Mouse (Mus musculus) forebrain, embryonic 14.5 days (tissue): Measurements from ENCODE around the gene Cask. TPM values are rescaled to one million over a fixed set of nuclear protein-coding genes. Genes with fewer than 3 reads are reported as not detected.

Source experiments
- ATAC-seq: fragments of 200-750 bp; cut with Nextera tagmentation; 2 replicates; pipeline ENCODE4 v1.8.0; 2017; ENCODE audit warnings: mild to moderate bottlenecking, moderate library complexity
- DNase-seq: peaks from one replicate; pipeline ENCODE4 v3.0.0-alpha.2; 2015; ENCODE audit warnings: low spot score
- H3K27ac ChIP-seq: fragments of 300-500 bp; sonication (generic); 2 replicates; pipeline ENCODE4 v1.5.1; 2014; ENCODE audit warnings: low read depth, mild to moderate bottlenecking, control low read depth, low read length, moderate library complexity
- H3K27me3 ChIP-seq: fragments of 300-500 bp; sonication (generic); replicated peaks from 2 replicates; pipeline ENCODE4 v1.6.1; 2014; ENCODE audit warnings: low read length, control low read depth, mixed read lengths; ENCODE audit not compliant: control insufficient read depth, insufficient read depth
- H3K36me3 ChIP-seq: fragments of 300-500 bp; sonication (generic); 2 replicates; pipeline ENCODE4 v1.6.1; 2014; ENCODE audit warnings: low read length, control low read depth; ENCODE audit not compliant: control insufficient read depth, insufficient read depth
- H3K4me1 ChIP-seq: fragments of 300-500 bp; sonication (generic); 2 replicates; pipeline ENCODE4 v1.6.1; 2014; ENCODE audit warnings: antibody characterized with exemption, low read length, control low read depth; ENCODE audit not compliant: control insufficient read depth, insufficient read depth
- H3K4me2 ChIP-seq: fragments of 300-500 bp; sonication (generic); 2 replicates; pipeline ENCODE4 v1.6.1; 2014; ENCODE audit warnings: mild to moderate bottlenecking, control low read depth, low read length
- H3K4me3 ChIP-seq: fragments of 300-500 bp; sonication (generic); 2 replicates; pipeline ENCODE4 v1.5.1; 2014; ENCODE audit warnings: low read depth, low read length, control low read depth
- H3K9ac ChIP-seq: fragments of 300-500 bp; sonication (generic); 2 replicates; pipeline ENCODE4 v1.6.1; 2014; ENCODE audit warnings: mild to moderate bottlenecking, low read length, control low read depth, moderate library complexity
- H3K9me3 ChIP-seq: fragments of 300-500 bp; sonication (generic); replicated peaks from 2 replicates; pipeline ENCODE4 v1.6.1; 2016; ENCODE audit warnings: low read length, control low read depth, mixed read lengths; ENCODE audit not compliant: control insufficient read depth
- WGBS: fragments of 180-500 bp; shearing (Covaris S2); extraction: QIAGEN DNeasy Blood & Tissue Kit; methylation state at CpG from one replicate; pipeline ENCODE4 v1.1.7; 2014; 5-methylcytosine and 5-hydroxymethylcytosine counted together
- polyA plus RNA-seq: library from polyadenylated mRNA; unstranded; fragments of >200 nt; fragmentation: Nextera tagmentation; extraction: Ambion mirVana; gene quantifications from 2 replicates; pipeline ENCODE4 v1.2.1, GENCODE M21; 2014

Gene Cask
- polyA plus RNA-seq, 1 experiment from 2014 or later, result 32.6 TPM

DNA sequence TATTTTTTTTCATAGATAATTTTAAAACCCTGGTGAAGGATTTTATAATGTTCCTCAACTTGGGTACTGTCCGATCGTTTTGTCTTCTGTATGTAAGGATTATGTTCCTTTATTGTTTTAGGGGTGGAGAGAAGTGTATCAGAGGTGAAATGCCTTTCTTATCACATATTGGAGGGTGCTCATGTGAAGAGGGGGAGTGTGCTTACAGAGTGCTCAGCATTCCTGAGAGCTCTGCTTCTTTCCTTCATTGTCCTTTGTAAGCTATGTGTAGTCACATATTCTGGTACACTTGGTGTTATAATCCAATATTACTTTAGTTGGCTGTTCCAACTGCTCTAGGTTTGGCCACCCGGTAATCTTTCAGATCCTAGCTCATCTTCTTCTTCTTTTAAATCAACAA lies 150.5 kb downstream of the Cask start:
- Histone ChIP-seq H3K9me3 (no peaks in the 10 kb centered on the region), H3K4me2 (no peak overlapping the region), H3K9ac (no peak overlapping the region), H3K27ac (no peak overlapping the region), H3K4me1 (no peaks in the 10 kb centered on the region), H3K27me3 (no peaks in the 10 kb centered on the region), H3K4me3 (no peak overlapping the region), H3K36me3 (no peaks in the 10 kb centered on the region)
- WGBS, result 90% methylated on average over 3 of the region's 3 CpGs
- no peak for DNase-seq
- ATAC-seq, result no peak

DNA sequence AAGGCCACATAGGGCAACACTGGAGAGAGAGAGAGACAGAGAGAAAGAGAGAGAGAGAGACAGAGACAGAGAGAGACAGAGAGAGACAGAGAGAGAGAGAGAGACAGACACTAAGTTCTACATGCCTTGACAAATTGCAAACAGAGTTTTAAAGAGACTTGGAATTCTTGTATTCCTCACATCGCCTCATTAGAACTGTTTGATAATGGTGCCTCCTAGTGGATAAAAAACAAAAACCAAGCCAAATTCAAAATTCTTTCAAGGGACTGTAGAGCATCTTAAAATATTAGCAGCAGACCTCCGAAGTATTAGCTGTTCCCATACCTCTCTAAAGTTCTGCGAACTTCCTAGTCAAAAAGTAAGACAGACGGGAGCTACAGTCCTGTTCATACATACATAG lies 159.3 kb downstream of the Cask start:
- Histone ChIP-seq H3K4me1 (no peaks in the 10 kb centered on the region), H3K4me2 (no peak overlapping the region), H3K36me3 (no peaks in the 10 kb centered on the region), H3K9ac (no peak overlapping the region), H3K27me3 (no peaks in the 10 kb centered on the region), H3K9me3 (no peaks in the 10 kb centered on the region), H3K4me3 (no peak overlapping the region), H3K27ac (no peak overlapping the region)
- WGBS, result 77% methylated on average over 4 of the region's 4 CpGs
- DNase-seq (peak; percentile 15), ATAC-seq (no peak)

- Histone ChIP-seq H3K9ac (no peak overlapping the region), H3K27me3 (no peaks in the 10 kb centered on the region), H3K4me1 (no peaks in the 10 kb centered on the region), H3K4me3 (no peak overlapping the region), H3K36me3 (no peaks in the 10 kb centered on the region), H3K27ac (no peak overlapping the region), H3K4me2 (no peak overlapping the region), H3K9me3 (no peaks in the 10 kb centered on the region)
- 58% methylated on average over 2 of the region's 2 CpGs for WGBS
- no peak for ATAC-seq
- no peak for DNase-seq
Measured at GRCm38 (mm10) chrX:13688356-13688755, 162.8 kb downstream of the Cask start.

- ATAC-seq (no peak), DNase-seq (no peak)
- WGBS, result 85% methylated on average over 1 of the region's 1 CpGs
- Histone ChIP-seq H3K27me3 (no peaks in the 10 kb centered on the region), H3K36me3 (no peaks in the 10 kb centered on the region), H3K4me1 (no peaks in the 10 kb centered on the region), H3K4me3 (no peak overlapping the region), H3K9me3 (no peaks in the 10 kb centered on the region), H3K4me2 (no peak overlapping the region), H3K27ac (no peak overlapping the region), H3K9ac (no peak overlapping the region)
Measured at GRCm38 (mm10) chrX:13686589-13686988, 164.6 kb downstream of the Cask start.

DNA sequence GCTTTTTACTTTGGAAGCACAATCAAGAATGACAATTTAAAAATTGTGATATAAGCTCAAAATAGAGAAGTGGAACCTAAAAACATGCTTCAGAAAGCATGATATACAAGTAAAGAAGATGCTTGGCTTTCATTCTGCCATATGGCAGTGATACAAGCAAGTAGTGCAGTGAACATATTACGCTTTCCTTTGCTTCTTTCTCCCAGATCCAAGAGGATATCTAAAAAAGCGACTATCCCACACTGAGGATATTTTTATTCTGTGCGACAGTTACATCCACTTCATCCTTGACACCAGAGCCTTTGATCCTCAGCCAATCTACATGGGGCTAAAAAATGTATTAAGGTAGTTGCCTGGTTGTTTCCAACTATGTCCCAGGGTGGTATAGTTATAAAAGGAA lies 169.4 kb downstream of the Cask start:
- no peak overlapping the region for H3K4me3 ChIP-seq
- no peaks in the 10 kb centered on the region for H3K4me1 ChIP-seq
- no peak overlapping the region for H3K4me2 ChIP-seq
- ATAC-seq (no peak), DNase-seq (no peak)
- H3K27ac ChIP-seq, result no peak overlapping the region
- no peaks in the 10 kb centered on the region for H3K9me3 ChIP-seq
- H3K36me3 ChIP-seq, result no peaks in the 10 kb centered on the region
- no peaks in the 10 kb centered on the region for H3K27me3 ChIP-seq
- H3K9ac ChIP-seq, result no peak overlapping the region
- 85% methylated on average over 3 of the region's 3 CpGs for WGBS

DNA sequence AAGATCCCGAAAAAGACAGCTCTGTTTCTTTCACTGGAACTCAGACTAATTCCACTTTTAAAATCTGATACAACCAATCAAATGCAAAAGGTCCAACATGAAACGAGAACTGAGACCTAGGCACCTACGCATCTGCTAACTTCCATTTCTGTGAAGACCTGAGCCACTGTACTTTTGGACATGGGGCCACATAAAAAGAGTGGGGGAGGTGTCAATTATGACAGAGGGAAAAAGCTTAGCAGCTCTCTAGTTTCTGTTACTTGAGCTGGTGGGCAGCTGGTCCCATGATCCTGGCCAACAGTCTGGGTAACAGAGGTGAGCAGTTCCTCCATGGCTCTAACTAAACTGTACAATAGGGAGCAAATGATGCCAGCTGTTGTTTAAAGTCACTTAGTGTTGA lies 178.2 kb downstream of the Cask start:
- Histone ChIP-seq H3K36me3 (no peaks in the 10 kb centered on the region), H3K4me3 (no peak overlapping the region), H3K9me3 (no peaks in the 10 kb centered on the region), H3K4me2 (no peak overlapping the region), H3K27ac (no peak overlapping the region), H3K9ac (no peak overlapping the region), H3K4me1 (no peaks in the 10 kb centered on the region), H3K27me3 (no peaks in the 10 kb centered on the region)
- no peak for ATAC-seq
- WGBS, result 83% methylated on average over 3 of the region's 3 CpGs
- no peak for DNase-seq

DNA sequence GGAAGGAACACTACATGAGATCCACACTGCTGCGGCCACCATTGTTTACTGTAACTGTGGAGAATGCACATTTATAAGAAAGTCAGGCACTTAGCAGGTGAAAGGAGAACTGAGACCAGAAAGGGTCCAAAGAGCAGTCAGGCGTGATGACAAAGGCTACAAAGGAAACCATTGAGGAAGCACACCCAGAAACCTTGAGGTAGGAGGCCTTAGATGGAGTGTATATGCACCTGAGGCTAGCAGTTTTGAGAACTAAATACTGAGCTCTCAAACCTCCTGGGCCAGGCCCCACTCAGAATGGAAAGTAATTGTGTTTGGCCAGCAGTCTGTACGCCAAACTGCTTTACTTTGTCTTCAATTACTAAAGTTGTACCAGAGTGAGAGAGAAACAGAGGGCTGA lies 180.8 kb downstream of the Cask start:
- 62% methylated on average over 3 of the region's 3 CpGs for WGBS
- Histone ChIP-seq H3K9ac (no peak overlapping the region), H3K36me3 (no peaks in the 10 kb centered on the region), H3K27ac (no peak overlapping the region), H3K4me3 (no peak overlapping the region), H3K9me3 (no peaks in the 10 kb centered on the region), H3K27me3 (no peaks in the 10 kb centered on the region), H3K4me2 (no peak overlapping the region), H3K4me1 (no peaks in the 10 kb centered on the region)
- ATAC-seq, result no peak
- DNase-seq, result no peak

DNA sequence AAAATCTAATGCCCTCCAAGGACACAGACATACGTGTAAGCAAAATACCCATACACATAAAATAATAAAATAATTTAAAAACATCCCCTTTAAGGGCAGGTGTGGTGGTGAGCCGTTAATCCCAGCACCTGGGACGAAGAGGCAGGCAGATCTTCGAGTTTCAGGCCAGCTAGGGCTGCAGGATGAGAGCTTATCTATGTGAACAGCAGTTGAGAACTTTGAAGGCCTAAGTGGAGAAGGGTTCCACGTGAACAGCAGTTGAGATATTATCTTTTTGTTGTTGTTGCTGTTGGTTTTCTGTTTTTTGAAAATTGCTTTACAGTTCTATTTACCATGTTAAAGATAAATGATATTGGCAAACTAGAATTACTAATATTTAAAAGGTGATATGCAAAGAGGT lies 182.3 kb downstream of the Cask start:
- no peak overlapping the region for H3K9ac ChIP-seq
- H3K9me3 ChIP-seq, result no peaks in the 10 kb centered on the region
- no peak overlapping the region for H3K4me2 ChIP-seq
- ATAC-seq (no peak), DNase-seq (no peak)
- H3K27me3 ChIP-seq, result no peaks in the 10 kb centered on the region
- WGBS, result 78% methylated on average over 5 of the region's 5 CpGs
- H3K27ac ChIP-seq, result no peak overlapping the region
- H3K4me1 ChIP-seq, result no peaks in the 10 kb centered on the region
- H3K4me3 ChIP-seq, result no peak overlapping the region
- no peaks in the 10 kb centered on the region for H3K36me3 ChIP-seq

- Histone ChIP-seq H3K9ac (no peak within 1 kb of the TSS), H3K36me3 (no peaks in the 10 kb centered on the region), H3K4me2 (no peak within 1 kb of the TSS), H3K27ac (no peak within 1 kb of the TSS), H3K9me3 (no peaks in the 10 kb centered on the region), H3K4me1 (no peaks in the 10 kb centered on the region), H3K27me3 (no peaks in the 10 kb centered on the region), H3K4me3 (no peak within 1 kb of the TSS)
- WGBS, result 95% methylated on average over 5 of the region's 5 CpGs
- ATAC-seq (no peak), DNase-seq (no peak)
Measured at GRCm38 (mm10) chrX:13661063-13661462, 190.1 kb downstream of the Cask start, which contains the start of gene Gpr82. Gene Gpr82, plus strand, starts transcription at chrX:13661363.
